Mouse (Mus musculus) lung, postnatal 14 days (tissue): ENCODE data around the gene H2-DMb1.

Experiments
- DNase-seq: peaks from one replicate; pipeline ENCODE4 v3.0.0; 2021

The H2-DMb1 gene

DNA sequence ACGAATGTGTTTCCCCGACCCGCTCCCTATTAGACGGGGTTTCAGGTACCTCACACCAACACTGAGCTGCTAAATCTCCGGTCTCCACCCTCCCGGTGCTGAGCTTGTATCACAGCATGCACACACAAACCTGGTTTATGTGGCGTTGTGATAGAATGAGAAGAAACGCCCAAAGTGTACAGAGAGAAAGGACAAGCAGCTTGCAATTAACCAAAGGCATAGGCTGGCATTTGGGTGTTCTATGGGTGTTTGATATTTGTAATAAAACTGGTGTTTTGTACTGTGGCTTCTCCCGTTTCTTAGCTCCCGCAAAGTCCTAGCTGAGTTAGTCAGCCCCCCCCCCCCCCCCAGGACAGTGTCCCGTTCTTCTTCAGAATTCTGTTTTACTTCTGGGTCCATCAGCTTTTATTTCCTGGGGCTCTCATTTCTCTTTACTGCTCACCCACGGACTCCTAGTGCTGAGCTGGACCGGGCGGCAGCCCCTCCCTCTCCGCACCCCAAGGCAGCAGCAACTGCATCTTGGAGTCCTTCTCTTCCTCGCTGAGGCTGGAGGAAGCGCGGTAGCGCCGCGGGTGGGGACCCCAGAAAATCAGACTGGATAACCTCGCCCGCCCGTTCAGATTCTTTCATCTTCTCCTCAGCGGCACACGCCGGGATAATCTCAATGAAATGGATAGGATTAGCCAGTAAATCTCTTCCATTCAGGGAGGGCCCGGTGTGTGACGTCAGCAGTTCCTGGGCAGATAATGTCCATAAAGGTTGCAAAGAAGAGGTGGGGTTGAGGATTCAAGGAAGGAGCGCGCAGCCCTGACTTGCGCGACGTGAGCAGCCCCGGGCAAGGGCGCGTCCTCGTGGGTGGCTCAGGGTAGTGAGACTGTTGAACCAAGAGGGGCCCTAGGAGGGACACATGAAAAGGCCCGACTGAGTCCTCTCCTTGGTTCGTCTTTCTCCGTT, 44.3 kb downstream of the H2-DMb1 start, which contains the start of gene Psmb8:
Psmb8 (plus strand) TSS at position 781 of the 954 bp plus-strand sequence.
- DNase-seq: peak; percentile 97

DNA sequence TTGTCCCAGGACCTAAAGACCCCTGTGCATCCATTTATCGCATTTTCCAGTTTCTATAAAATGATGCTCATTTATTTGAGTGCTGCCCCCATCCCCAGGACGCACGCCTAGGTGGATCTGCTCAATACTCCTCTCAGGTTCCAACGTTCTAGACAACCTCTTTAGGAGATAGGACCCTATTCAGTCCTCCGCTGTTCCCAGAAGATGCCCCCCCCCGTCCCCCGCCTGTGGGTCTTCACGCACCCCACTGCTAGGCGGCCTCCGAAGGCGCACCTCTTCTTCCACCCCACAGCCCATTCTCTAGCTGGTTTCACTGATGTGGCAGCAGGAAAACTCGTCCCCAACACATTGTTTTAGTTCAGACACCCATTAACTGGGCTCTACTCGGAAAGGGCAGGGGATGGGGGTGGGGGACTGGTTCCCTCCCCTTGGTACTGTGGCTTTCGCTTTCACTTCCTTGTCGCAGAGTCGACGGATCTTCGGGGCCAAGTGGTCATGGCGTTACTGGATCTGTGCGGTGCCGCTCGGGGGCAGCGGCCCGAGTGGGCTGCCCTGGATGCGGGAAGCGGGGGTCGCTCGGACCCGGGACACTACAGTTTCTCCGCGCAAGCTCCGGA, 45.1 kb downstream of the H2-DMb1 start:
- DNase-seq: peak; percentile 69

DNA sequence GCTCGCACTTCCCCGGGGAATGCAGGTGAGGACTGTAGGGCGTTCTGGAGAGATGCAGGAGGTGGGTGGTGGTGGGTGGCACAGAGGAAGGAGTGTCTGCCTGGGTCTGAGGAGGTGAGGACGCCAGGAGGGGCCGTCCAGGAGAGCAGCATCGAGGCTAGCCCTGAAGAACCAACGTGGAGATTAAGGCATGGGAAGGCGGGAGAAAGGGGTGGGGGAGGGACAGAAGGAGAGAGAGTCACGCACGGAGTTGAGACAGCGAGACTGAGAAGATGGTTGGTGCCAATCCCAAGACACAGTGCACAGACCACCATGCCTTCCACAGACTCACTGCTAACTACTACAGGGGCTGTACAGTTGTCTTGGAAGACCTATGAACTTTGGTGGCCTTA, 45.6 kb downstream of the H2-DMb1 start:
- DNase-seq: no peak

DNA sequence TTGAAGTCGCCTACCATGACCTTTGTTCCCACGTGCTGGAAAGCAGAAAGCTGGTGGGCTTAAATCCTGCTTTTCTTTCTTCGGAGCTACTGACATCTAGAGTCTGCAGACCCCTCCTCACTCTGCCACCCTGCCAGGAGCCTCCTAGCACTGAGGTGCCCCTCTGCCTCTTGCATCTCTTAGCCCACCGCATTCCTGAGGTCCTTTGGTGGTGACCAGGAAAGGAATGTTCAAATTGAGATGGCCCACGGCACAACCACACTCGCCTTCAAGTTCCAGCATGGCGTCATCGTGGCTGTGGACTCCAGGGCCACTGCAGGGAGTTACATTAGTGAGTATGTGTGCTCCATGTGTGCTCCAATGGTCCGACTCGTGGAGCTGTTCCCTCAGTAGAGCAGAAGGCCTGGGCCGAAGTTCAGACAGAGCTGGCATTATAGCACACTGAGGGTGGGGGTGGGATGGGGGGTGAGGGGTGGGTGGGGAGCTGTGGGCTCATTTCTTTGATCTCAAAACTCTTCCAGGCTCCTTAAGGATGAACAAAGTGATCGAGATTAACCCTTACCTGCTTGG, 46.3 kb downstream of the H2-DMb1 start:
- DNase-seq: no peak

DNA sequence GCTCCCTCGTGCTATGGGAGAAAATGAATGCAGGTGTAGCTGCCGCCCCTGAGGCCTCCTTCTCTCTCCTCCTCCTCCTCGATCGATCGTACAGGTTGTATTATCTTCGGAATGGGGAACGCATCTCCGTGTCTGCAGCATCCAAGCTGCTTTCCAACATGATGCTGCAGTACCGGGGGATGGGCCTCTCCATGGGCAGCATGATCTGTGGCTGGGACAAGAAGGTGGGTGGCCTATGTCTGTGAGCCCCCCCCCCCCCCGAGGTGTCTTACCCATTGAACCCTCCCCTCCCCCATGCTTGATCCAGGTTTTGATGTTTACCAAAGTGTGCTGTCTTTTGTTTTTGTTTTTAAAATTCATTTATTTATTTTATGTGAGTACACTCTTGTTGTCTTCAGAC, 47.2 kb downstream of the H2-DMb1 start:
- DNase-seq: no peak

DNA sequence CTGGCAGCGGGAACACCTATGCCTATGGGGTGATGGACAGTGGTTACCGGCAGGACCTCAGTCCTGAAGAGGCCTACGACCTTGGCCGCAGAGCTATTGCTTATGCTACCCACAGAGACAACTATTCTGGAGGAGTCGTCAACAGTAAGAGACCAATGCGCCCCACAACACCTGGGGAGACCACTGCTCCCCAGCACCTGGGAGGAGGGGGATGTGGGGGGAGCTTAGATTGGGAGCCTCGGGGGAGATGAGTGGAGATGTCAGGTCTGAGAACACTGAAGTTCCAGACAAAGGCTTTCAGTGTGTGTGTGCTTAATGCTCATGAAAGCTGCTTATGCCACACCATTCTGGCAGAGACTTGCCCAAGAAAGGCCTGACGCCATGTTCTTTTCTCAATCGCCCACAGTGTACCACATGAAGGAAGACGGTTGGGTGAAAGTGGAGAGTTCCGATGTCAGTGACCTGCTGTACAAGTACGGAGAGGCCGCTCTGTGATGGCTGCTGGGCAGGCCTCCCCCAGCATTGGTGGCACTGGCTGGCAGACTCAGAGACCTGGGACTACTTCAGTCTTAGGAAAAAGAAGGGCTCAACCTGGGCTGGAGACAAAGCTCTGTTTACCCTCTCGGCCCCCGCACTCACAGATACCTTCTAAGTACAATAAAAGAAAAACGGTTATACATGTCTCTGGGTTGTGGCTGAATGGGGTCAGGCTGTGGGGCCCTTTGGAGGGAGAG, 48.1 kb downstream of the H2-DMb1 start:
- no peak for DNase-seq

DNA sequence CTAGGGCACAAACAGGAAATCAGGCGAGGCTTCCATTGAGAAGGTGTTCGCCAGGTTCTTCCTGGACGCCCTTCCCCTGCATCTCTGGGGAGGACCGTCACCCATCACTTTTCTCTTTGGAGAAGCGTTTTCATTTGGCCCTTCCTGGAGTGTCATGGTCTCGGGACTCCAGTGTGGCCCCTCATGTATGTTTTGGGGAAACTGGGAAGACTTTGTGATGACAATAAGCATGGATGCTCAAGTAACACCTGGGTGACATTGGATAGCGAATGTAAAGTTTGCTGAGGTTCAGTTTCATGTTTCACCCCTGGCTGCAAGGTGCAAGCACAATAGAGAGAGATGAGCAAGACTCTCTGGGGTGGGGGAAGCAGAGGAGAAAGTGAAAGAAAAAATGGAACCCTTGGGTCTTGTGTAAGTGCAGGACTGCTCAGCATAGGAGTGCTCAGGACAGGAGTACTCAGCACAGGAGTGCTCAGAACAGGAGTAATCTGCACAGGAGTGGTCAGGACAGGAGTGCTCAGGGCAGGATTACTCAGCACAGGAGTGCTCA, 48.7 kb downstream of the H2-DMb1 start:
- no peak for DNase-seq

DNA sequence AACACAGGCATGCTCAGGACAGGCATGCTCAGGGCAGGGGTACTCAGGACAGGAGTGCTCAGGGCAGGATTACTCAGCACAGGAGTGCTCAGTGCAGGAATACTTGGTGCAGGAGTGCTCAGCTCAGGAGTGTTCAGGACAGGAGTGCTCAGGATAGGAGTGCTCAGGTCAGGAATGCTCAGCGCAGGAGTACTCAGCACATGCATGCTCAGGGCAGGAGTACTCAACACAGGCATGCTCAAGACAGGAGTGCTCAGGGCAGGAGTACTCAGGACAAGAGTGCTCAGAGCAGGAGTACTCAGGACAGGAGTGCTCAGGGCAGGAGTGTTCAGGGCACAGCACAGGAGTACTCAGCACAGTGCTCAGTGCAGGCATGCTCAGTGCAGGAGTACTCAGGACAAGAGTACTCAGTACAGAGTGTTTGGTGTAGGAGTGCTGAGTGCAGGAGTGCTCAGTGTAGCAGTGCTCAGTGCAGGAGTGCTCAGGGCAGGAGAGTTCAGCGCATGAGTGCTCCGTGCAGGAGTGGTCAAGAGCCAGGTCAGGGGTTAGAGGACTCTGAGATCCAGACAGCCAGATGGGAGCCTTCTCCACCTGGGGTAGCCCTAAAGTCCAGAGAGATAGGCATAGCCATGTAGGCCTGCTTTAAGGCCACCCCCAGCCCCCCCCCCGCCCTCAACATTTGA, 50.0 kb downstream of the H2-DMb1 start:
- no peak for DNase-seq

DNA sequence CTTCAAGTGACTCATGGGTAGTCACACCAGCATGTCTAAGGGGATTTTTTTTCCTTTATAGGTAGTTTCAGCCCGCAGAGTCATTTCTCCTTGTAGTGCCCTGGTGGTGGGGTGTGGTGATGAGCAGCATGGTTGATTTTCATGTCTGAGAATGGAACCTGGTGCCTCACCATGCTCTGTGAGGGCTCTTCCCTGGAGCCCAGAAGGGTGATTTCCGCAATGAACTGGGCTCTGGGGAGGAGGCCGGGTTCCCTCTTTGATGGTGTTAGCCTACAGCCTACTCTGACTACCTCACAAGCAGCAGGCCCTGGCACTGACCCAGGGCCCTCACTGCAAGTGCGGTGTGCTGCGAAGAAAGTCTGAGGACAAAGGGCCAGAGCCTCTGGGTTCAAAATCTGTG, 50.6 kb downstream of the H2-DMb1 start, which contains the start of gene Tap2:
Tap2 (plus strand) TSS at position 84 of the 400 bp plus-strand sequence.
- no peak for DNase-seq

DNA sequence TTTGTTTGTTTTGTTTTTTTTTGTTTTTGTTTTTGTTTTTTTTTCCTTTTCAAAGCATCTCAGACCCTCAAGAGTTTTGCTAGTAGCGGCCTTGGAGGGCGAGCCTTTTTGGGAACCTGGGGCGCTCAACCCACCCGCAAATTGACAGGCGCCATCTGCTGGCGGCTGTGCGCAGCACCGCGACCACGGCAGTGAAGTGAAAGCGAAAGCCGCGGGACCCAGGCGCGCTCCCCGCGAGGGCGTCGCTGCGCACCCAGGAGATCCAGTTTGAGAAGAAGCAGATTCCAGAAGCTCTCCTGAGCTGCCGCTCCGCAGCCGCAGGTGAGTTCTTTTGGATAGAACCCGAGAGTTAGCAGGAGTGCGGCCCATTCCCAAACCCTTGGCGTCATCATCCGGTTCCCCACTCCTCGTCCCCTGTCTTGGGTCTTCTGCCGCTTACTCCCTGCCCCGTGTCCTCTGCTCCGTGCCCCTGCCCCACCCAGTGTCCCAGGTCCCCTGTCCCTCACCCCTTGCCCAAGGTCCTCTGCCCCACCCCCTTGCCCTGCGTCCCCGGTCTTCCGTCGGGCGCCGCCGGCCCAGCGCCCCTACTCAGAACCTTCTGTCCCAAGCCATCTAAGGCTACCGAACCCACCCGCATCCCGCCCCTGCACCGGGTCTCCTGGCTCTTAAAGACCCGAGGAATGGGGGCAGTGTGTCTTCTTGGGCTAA, 51.6 kb downstream of the H2-DMb1 start:
- DNase-seq: peak; percentile 94

DNA sequence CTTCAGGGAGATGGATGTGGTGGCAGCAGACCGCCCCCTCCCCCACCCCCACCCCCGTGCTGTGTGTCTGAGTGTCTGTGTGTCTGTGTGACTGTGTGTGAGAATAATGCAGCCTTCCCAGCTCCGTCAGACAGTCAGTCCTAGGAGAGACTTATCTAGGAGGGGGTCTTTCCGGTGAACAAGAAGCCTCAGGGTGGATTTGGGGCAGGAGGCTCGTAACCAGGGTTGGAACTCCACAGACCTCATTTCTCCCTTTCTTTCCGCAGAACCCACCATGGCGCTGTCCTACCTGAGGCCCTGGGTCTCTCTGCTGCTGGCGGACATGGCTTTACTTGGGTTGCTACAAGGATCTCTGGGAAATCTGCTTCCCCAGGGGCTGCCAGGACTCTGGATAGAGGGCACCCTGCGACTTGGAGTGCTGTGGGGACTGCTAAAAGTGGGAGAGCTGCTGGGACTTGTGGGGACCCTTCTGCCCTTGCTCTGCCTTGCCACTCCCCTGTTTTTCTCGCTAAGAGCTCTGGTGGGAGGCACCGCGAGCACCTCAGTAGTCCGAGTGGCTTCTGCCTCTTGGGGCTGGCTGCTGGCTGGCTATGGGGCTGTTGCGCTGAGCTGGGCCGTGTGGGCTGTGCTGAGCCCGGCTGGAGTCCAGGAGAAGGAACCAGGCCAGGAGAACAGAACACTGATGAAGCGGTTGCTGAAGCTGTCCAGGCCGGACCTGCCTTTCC, 52.3 kb downstream of the H2-DMb1 start:
- peak; percentile 52 for DNase-seq

DNA sequence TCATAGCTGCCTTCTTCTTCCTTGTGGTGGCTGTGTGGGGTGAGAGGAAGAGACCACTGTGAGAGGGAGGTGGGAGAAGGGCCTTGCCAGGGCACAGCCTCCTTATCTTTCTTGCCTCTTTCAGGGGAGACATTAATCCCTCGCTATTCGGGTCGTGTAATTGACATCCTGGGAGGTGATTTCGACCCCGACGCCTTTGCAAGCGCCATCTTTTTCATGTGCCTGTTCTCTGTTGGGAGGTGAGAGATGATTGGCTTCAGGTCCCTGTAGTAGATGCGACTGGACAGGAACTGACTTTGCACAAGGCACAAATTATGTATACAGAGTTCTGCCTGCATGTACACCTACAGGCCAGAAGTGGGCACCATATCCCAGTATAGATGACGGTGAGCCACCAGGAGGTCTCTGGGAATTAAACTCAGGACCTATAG, 52.9 kb downstream of the H2-DMb1 start:
- DNase-seq: peak; percentile 36

DNA sequence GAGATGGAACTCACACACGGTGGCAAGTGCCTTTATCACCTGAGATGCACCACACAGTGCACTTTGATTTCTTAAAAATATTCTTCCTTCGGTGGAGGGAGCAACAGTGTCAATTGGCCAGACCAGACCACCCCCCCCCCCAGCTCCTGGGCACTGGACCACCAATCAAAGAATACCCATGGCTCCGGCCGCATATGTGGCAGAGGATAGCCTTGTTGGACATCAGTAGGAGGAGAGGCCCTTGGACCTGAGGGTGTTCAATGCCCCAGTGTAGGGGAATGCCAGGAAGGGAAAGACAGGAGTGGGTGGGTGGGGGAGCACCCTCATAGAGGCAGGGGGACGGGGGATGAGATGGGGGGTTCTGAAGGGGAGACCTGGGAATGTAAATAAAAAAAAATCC, 53.9 kb downstream of the H2-DMb1 start:
- DNase-seq: no peak

DNA sequence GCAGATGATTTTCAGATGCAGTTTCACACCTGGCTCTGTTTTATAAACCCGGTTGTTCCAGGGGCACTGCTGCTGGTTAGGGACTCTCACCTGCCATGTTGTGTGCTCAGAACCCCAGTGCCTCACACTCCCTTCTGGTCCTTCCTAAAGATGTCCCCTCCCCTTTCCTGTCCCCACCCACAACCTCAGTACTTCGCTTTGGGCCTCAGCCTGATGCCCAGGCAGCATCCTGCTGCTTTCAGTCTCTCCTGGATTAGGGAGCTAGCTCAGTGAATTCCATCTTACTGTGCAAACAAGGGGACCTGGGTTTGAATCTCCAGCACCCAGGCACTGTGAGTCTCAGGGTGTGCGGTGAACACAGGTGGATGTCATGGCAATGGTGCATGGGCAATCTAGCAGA, 54.6 kb downstream of the H2-DMb1 start:
- DNase-seq: no peak

DNA sequence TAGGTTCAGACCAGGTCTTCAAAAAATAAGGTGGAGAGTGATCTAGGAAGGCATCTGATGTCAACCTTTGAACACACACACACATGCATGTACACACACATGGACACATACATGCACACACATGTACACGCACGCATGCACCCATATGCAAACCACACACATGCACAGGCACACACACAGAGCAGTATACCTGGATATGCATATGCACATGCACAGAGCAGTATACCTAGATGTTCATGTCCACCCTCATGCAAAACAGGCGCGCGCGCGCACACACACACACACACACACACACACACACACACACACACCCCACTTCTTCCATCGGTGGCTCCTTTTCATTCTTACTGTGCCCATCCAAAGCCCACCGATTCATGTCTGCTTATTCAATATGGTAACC, 55.0 kb downstream of the H2-DMb1 start:
- DNase-seq: no peak

DNA sequence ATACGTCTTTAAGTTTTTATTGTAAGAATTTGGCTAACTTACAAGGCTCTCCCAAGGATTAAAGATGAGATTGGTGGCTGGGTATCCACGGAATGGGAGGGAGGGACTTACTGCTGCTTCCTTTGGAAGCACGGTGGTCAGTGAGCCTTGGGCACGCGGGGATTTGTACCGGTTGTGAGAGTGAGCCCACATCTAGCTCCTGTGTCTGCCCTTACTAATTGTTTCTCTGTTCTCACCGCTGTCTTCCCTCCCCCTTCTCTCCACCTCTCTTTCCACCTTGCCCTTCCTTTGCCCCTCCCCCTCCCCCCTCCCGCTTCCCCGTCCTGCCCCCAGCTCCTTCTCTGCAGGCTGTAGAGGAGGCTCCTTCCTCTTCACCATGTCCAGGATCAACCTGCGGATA, 55.5 kb downstream of the H2-DMb1 start:
- DNase-seq: no peak

DNA sequence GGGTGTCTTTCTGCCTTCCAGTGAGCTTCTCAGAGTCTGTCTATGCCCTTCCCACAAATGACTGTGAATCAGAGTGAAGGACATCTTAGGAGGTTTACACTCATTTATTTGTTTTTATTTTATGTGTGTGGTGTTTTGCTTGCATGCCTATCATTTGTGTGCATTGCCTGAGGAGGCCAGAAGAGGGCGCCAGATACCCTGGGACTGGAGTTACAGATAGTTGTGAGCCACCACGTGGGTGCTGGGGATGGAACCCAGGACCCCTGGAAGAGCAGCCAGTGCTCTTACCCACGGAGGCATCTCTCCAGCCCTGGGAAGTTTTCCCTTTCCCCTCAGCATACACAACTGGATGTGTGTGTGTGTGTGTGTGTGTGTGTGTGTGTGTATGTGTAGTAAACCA, 56.8 kb downstream of the H2-DMb1 start:
- DNase-seq: no peak
